Mouse (Mus musculus) neural tube, embryonic 13.5 days (tissue): ENCODE measurements around the gene Fiz1. TPM values are rescaled to one million over a fixed set of nuclear protein-coding genes. Genes with fewer than 3 reads are reported as not detected.

Experiments used
- ATAC-seq: fragments of 200-750 bp; cut with Nextera tagmentation; 2 replicates; pipeline ENCODE4 v1.8.0; 2017; ENCODE audit warnings: low read depth, mild to moderate bottlenecking, moderate TSS enrichment, moderate library complexity
- H3K27ac ChIP-seq: fragments of 300-500 bp; sonication (generic); replicated peaks from 2 replicates; pipeline ENCODE4 v1.5.1; 2015; ENCODE audit warnings: moderate library complexity, mild to moderate bottlenecking, inconsistent platforms
- H3K27me3 ChIP-seq: fragments of 300-500 bp; sonication (generic); 2 replicates; pipeline ENCODE4 v1.6.1; 2015; ENCODE audit warnings: mild to moderate bottlenecking, inconsistent platforms
- H3K36me3 ChIP-seq: fragments of 300-500 bp; sonication (generic); 2 replicates; pipeline ENCODE4 v1.6.1; 2015; ENCODE audit warnings: mild to moderate bottlenecking, inconsistent platforms
- H3K4me1 ChIP-seq: fragments of 300-500 bp; sonication (generic); replicated peaks from 2 replicates; pipeline ENCODE4 v1.6.1; 2015; ENCODE audit warnings: inconsistent platforms
- H3K4me2 ChIP-seq: fragments of 300-500 bp; sonication (generic); 2 replicates; pipeline ENCODE4 v1.6.1; 2015; ENCODE audit warnings: inconsistent platforms, mild to moderate bottlenecking, moderate library complexity
- H3K4me3 ChIP-seq: fragments of 300-500 bp; sonication (generic); 2 replicates; pipeline ENCODE4 v1.5.1; 2015; ENCODE audit warnings: mild to moderate bottlenecking, inconsistent platforms
- H3K9ac ChIP-seq: fragments of 300-500 bp; sonication (generic); 2 replicates; pipeline ENCODE4 v1.6.1; 2015; ENCODE audit warnings: moderate library complexity, mild to moderate bottlenecking, inconsistent platforms
- H3K9me3 ChIP-seq: fragments of 300-500 bp; sonication (generic); 2 replicates; pipeline ENCODE4 v1.6.1; 2016; ENCODE audit warnings: inconsistent platforms
- WGBS: fragments of 180-500 bp; shearing (Covaris S2); methylation state at CpG from one replicate; pipeline ENCODE4 v1.1.7; 2015; 5-methylcytosine and 5-hydroxymethylcytosine counted together
- polyA plus RNA-seq: library from polyadenylated mRNA; unstranded; fragments of >200 nt; fragmentation: Nextera tagmentation; extraction: Ambion mirVana; gene quantifications from 2 replicates; pipeline ENCODE4 v1.2.1, GENCODE M21; 2015

Gene Fiz1
- polyA plus RNA-seq, 1 experiment from 2014 or later: 43.7 TPM

DNA sequence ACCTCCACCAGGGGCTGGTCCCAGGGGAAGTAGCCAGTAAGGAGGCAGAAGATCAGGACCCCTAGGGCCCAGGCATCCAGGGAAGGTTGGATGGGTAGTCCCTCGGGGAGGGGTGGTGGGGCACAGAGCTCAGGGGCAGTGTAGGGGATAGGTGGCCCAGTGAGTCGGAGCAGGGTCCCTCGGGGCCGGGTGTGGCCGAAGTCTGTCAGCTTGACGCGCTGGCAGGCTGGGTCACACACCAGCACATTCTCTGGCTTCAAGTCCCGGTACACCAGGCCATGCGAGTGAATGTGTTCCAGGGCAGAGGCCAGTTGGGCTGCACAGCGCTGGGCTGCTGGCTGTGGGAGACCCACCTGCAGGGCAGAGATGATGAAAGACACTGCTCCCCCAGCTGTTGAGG is 57.1 kb downstream of the Fiz1 start:
- no peak for ATAC-seq
- Histone ChIP-seq H3K27ac (no peak overlapping the region), H3K9ac (no peak overlapping the region), H3K27me3 (no peaks in the 10 kb centered on the region), H3K4me1 (no peaks in the 10 kb centered on the region), H3K36me3 (no peaks in the 10 kb centered on the region), H3K9me3 (no peaks in the 10 kb centered on the region), H3K4me3 (no peak overlapping the region), H3K4me2 (no peak overlapping the region)
- 91% methylated on average over 10 of the region's 10 CpGs for WGBS

Other genes starting within 250 kb of the Fiz1 start
- gene Fam71e2, start 243.4 kb downstream of the Fiz1 start, polyA plus RNA-seq: not detected in 2 replicates
- gene Il11, start 231.8 kb downstream of the Fiz1 start, polyA plus RNA-seq: 0.46 and 0.91 TPM in 2 replicates
- gene Tmem190, start 231.8 kb downstream of the Fiz1 start, polyA plus RNA-seq: not detected in 2 replicates
- 2.9 and 3.8 TPM in 2 replicates for gene Tmem238, start 225.0 kb downstream of the Fiz1 start, polyA plus RNA-seq
- 194 and 230 TPM in 2 replicates for gene Rpl28, start 221.8 kb downstream of the Fiz1 start, polyA plus RNA-seq
- 266 and 276 TPM in 2 replicates for gene Ube2s, start 202.1 kb downstream of the Fiz1 start, polyA plus RNA-seq
- gene Shisa7, start 170.0 kb downstream of the Fiz1 start, polyA plus RNA-seq: 8.7 and 9.7 TPM in 2 replicates
- gene Isoc2b, start 144.4 kb downstream of the Fiz1 start, polyA plus RNA-seq: 4.5 and 4.8 TPM in 2 replicates
- gene Isoc2a, start 137.5 kb downstream of the Fiz1 start, polyA plus RNA-seq: 0.51 and 0.91 TPM in 2 replicates
- 0.35 and 0.47 TPM in 2 replicates for gene Gm36210, start 108.2 kb downstream of the Fiz1 start, polyA plus RNA-seq
- gene Zfp628, start 99.5 kb downstream of the Fiz1 start, polyA plus RNA-seq: 4.6 and 4.8 TPM in 2 replicates
- 21.5 and 23.2 TPM in 2 replicates for gene Nat14, start 92.7 kb downstream of the Fiz1 start, polyA plus RNA-seq
- 2.4 and 2.7 TPM in 2 replicates for gene Ssc5d, start 88.9 kb downstream of the Fiz1 start, polyA plus RNA-seq
- not detected in 2 replicates for gene Sbk2, start 50.3 kb downstream of the Fiz1 start, polyA plus RNA-seq
- gene Sbk3, start 43.5 kb downstream of the Fiz1 start, polyA plus RNA-seq: 0.14 and 0.18 TPM in 2 replicates
- gene Zfp579, start 18.5 kb downstream of the Fiz1 start, polyA plus RNA-seq: 59.8 and 63.2 TPM in 2 replicates
- 8.4 and 9.1 TPM in 2 replicates for gene Zfp524, start 282 bp downstream of the Fiz1 start, polyA plus RNA-seq
- gene Gm44973, start 799 bp upstream of the Fiz1 start, polyA plus RNA-seq: 0.61 TPM in 1 of 2 replicates, not detected in the other
- gene Zfp865, start 5.7 kb upstream of the Fiz1 start, polyA plus RNA-seq: 6.2 and 6.3 TPM in 2 replicates
- 40.0 and 43.3 TPM in 2 replicates for gene Ccdc106, start 5.9 kb upstream of the Fiz1 start, polyA plus RNA-seq
- gene 4632433K11Rik, start 19.4 kb upstream of the Fiz1 start, polyA plus RNA-seq: not detected in 2 replicates
- 8.3 and 9.1 TPM in 2 replicates for gene Zfp784, start 23.7 kb upstream of the Fiz1 start, polyA plus RNA-seq
- 69.9 and 81.4 TPM in 2 replicates for gene Zfp580, start 36.8 kb upstream of the Fiz1 start, polyA plus RNA-seq
- gene U2af2, start 47.4 kb upstream of the Fiz1 start, polyA plus RNA-seq: 105 and 112 TPM in 2 replicates
- 76.4 and 89.3 TPM in 2 replicates for gene Epn1, start 65.5 kb upstream of the Fiz1 start, polyA plus RNA-seq
- gene Rfpl4, start 102.3 kb upstream of the Fiz1 start, polyA plus RNA-seq: not detected in 2 replicates
- gene Rasl2-9, start 111.3 kb upstream of the Fiz1 start, polyA plus RNA-seq: 0.34 and 0.45 TPM in 2 replicates
- gene Vmn1r55, start 135.0 kb upstream of the Fiz1 start, polyA plus RNA-seq: not detected in 2 replicates
- gene Vmn1r56, start 182.1 kb upstream of the Fiz1 start, polyA plus RNA-seq: not detected in 2 replicates
- not detected in 2 replicates for gene Vmn1r57, start 203.8 kb upstream of the Fiz1 start, polyA plus RNA-seq